Mouse (Mus musculus): Measurements from ENCODE around the gene Wdr78.

The Wdr78 gene

DNA sequence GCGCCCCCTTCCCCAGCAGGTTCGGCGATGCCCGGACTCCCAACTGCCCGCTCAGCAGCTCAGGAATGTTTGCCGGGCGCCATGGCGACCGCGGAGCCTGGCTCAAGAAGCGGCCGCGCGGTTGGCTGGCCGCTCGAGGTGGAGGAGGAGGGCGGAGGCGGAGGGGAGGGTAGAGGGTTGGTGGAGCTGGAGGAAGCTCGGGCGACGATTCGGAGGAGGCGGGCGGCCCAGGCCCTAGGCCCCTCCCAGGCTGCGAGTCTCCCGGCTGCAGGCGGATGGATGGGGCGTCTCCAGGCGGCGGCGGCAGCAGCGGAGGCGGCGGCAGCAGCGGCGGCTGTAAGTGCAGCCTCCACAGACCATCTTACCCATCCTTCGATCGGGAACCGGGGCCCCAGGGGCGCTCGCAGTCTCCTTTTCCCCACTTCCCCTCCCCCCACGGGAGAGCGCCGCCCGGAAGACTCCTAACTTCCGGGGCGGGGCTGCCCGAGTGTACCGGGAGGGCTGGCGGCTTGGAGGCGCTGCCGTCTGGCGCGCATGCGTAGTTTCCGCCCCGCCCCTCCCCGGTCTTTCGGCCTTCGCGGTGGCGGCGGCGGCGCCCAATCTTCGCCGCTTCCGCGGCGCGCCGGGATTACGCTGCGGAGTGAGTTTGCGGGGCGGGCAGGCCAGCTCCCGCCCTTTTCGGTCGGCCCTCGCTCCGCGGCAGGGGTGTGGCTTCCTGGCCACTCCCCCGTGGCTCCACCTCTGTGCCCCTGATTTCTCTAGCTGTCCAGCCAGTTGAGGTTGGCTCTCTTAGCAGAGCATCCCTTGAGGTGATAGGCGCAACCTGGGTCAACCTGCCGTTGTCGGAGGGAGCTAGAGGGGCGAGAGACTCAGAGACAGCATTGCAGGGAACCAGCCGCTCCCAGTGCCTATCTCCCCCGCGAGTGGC is at the start of gene Wdr78, which contains the start of gene Mier1:
Wdr78 (minus strand) TSS at position 372 of the 928 bp plus-strand sequence.
Mier1 (plus strand) TSS at position 207 of the 928 bp plus-strand sequence.
- peak; percentile 97 for DNase-seq

DNA sequence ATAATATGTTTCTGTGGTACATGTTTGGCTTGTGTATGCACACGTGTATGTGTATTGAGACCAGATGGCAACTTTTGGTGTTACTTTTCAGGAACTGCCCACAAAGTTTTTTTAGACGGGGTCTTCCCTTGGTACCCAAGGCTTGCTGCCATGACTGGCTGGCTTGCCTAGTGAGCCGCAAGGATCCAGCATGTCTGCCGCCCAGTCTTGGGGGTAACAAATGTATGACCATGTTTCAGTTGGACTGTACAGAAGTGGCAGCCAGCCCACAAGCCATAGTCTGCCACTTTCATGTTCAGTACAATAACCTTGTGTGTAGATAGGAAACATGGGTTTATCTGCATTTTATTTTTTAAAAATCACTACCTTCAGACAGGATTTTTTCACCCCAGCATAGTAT is 44.4 kb upstream of the Wdr78 start:
- no peak for DNase-seq

DNA sequence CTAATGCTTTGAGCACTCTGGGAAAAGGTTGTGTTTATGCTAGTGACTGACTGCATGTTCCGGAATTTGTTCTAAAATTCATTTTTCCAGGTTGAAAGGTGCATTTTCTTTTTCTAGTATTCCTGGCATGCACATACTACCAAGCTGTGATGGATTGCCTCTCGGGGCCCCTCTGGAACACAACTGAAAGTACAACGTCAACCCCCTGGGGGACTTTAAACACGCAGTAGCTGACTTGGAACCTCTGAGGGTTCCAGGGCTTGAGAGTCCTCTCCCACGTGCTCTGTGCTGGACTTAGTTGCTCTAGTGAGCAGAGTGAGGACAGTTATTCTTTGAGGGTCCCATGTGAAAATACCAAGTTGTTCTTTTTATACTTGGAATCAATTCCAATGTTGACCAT is 37.6 kb upstream of the Wdr78 start:
- DNase-seq, result no peak

DNA sequence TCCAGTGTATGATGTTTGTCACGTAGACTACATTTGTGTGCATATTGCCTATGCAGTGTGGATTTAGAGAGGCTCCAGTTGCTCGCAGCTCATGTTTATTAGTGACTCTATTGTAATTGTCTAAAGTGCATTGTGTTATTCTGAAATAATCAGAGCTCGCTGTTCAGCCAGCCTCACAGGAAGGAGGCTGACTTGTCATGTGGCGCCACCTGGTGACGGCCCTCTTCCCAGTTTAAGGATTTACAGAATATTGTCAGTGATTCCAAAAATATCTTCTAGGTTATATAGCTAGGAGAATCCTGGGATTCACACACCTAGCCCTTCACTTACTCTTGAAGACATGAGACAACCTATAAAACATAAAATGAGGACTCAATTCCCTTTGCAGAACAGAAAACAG is 32.0 kb upstream of the Wdr78 start:
- DNase-seq, result peak; percentile 59

DNA sequence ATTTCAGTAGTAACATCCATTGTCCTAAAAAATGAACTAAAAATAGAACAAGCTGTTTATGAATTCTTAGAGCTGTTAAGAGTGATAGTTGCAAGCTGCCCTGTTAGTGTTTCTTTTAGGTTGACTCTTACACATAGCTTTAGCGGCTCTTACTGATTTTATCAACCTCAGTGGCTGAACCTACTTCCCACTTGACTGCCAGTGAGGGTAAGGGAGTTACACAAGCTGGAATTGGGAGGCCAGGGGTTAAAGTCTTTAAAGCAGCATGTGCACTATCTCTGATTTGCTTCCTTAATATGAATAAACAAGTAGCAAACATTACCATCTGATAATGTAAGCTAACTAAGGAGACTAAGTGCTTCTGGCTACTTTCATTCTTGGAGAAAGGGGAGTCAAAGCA is 22.6 kb upstream of the Wdr78 start:
- no peak for DNase-seq

DNA sequence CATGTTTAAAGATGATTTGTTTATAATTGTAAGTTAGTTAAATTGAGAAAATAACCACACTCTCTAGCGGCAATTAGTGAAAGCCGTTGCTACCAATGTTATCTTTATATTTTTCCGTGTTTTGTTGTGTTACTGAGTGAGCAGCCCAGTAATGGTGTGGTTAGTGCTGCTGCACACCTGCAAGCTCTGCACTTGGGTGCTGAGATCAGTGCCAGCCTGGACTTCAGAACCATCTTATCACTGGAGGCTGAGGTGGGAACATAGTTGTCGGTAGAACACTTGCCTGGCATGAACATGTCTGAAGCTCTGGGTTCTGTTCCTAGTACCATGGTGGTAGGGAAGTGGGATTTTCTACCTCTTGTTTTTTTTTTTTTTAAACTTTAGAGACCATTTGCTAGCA is 12.2 kb upstream of the Wdr78 start:
- DNase-seq, result no peak

DNA sequence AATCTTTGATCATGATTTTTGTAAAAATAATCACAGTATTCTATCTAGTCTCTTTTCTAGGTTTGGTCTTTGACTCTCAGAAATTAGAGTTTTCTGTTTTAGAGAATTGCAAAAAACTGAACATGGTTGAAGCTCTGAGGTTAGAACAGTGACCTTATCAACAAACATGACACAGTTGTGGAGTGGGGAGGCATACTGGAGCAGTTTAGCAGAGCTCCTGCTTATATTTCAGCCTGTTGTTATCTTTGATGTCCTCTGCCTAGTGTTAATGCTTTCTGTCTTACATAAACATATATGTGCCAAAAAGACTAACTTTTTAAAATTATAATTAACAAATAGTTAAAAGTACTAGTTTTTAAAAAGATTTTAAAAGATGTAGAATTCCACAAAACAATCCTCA is 9.3 kb upstream of the Wdr78 start:
- no peak for DNase-seq

DNA sequence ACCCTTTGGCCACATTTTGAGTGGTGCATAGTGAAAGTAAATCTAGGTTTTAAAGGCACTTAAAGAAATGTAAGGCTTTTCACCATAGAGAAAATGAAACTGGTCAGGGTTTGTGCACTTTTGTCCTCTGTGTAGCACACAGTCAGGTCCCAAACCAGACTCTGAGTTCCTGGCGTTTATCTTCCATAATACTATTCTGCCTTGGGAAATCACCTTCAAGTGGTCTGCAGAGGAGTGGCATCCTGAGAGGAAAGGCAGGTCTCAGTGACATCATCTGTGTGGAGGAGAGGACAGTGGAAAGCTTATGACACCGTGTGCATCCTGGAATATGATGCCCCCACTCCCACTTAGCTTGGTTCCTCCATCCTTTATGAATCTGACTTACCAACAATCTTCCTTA is 8.7 kb upstream of the Wdr78 start:
- no peak for DNase-seq

DNA sequence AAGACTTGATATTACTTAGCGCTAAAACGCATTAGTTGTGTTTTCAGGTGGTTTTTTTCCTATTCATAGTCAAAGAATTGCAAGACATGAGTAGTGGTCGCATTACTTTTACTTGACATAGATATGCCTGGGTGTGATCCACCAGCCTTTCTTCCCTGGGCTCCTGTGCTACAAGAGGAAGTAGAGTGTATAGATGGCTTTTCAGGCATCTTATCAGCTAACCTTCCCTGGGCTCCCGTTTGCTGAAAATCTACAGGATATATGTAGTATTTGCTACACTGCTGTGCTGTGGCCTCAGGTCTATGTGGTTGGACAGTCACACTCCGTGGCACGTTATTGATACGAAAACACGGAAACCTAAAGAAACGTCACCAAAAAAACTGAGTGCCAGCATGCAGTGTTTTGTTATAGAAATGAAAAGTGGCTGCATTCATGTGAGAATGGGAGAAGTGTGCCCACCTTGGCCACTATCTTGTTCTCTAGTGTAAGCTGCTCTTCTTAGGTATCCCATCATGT is 6.6 kb upstream of the Wdr78 start:
- no peak for DNase-seq

DNA sequence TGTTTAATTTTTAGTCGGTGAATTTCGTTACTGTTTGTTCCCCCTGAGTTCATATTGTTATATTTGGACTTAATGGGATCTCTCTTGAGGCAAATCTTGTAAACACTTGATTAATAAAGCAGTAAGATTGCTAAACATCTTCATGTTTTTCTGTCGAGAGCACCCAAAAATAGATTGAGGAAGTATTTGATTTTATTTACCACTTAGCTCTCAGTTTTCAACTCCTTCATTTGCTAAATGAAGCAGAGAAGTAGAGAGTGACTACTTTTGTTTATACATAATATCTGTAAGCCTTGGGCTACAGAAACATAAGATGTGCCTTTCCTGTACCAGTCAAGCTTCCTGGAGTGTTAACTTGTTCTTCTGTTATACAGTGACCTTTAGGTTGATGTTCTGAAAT is 6.0 kb upstream of the Wdr78 start:
- DNase-seq, result no peak

DNA sequence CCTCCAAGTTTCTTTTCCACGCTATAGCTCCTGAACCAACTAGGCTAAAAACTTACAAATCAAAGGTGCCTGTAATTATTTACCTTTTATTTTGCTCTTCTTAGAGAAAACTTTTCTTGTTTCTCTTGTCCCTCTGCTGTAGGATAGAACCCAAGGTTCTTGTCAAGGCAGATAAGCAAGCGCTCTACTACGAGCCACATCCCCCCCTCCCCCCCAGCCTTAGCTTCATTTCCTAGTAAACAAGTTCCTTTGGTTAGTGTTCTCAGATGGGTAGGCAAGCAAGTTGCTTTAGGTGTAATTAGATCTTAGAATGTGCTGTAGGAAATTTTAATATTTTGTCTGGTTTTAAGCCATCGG is 5.7 kb upstream of the Wdr78 start:
- DNase-seq, result no peak

DNA sequence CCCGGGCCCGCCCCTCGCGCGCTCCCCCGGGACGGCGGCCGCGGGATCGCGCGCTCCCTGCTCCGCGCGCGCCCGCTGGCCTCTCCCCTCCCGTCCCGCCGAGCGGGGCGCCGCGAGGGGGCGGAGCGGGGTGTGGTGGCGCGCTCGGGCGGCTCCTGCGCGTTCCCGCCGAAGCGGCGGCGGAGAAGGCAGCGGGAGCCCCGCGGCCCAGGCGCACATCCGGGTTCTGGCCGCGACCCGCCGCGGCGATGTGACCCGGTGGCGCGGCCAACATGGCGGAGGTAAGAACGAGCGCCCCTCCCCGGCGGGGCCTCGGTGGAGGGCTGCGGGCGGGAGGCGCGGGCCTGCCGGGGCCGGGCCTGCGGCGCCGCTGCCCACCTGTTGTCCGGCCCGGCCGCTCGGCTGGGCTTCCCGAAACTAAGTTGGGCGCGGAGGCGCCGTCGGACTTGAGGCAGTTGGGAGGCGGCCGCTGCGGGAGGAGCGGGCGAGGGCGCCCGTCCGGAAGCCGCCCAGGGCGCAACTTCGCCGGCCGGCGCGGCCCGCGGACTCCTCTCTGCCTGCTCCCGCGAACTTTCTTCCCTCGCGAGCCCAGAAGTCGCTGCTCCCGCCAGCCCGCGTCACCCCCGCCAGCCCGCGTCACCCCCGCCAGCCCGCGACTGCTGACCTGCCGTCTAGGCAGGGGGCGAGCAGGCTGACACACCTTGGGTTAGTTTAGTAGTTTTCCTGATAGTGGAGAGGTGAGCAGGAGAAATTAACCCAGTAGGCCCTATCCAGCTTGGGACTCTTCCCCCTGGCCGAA is 5.1 kb upstream of the Wdr78 start:
- DNase-seq, result peak; percentile 72

DNA sequence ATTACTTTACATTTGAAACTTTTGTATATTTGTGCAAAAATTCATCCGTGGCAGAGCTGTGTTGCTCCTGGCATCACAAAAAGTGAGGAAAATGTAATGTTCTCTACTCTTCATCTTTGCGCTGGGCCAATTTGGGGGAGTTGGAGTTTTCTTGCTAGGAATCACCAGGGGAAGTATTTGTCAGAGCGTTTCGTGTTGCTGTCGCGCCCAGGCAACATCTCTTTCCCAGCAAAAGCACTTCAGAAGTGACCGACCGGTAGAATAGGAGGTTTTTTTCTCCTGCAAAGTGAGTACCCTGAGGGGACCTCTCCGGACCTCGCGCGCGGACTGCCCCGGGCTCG is 4.5 kb upstream of the Wdr78 start:
- DNase-seq, result no peak

DNA sequence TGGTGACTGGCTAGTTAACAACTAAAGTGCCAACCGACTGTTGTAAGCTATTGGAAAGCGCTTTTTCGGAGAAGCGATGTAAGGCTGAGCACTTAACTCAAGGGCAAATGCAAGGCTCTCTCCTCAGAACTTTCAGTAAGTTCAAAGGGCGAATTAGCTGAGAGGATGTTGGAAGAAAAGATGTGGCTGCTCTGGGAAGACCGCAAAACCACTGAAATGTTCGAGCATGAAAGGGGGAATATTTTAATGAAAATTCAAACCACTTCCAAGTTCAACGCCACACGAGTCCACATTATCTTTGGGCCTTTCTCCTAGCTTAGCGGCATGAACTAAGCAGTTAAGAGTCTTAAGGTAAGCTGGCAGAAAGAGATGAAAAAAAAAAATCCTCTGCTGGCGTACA is 953 bp downstream of the Wdr78 start:
- DNase-seq, result no peak

DNA sequence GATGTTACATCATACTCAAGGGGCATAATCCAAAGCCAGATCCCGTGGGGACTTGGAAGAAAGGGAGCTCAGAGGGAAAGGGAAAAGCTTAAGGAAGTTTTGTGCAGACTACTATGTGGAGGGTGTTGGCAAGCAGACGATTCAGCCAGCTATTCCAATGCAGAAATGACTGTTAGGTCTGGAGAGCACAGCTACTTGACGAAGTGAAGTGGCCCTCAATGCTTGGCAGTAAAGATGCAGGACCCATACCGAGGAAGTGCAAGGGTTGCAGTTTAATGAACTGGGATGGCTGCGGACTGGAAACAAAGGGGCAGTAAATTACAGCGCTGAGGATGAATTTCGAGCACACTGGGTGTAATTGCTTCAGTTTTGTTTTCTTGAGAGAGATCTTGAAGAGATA is 1.7 kb downstream of the Wdr78 start:
- no peak for DNase-seq

DNA sequence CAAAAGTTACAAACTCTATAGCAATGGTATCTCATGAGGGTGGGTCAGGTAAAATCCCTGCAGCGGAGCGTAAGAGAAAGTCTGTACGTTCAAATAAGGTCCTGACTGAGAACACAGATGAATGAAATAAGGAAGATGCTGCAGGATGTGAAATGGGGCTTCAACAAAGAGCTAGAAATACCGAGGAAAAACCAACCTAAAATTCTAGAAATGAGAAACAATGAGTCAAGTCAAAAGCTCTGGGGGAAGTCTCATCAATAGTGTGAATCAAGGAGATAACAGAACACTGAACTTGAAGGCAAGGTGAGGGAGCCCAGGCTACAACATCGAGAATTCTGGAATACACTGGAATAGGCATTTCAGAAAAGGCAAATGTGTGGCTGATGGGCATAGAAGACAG is 15.8 kb downstream of the Wdr78 start:
- no peak for DNase-seq

DNA sequence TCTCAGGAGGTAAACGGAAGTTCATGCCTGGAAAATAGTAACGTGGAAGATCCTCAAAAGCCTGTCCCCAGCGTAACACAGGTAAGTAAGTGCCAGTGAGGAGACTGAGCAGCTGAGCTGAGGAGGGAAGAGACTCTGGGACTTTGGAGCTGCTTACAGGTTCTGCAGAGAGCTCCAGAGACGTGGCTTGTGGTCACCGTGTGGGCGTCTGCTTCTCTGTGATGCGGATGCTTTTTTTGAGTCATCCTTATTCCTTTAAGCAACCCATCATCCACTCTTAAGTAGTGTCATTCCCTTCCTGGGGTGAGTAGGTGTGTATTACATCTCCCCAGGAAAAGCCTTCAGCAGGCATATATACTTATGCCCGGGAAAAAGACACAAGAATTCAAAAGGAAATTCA is 18.4 kb downstream of the Wdr78 start:
- DNase-seq, result no peak

DNA sequence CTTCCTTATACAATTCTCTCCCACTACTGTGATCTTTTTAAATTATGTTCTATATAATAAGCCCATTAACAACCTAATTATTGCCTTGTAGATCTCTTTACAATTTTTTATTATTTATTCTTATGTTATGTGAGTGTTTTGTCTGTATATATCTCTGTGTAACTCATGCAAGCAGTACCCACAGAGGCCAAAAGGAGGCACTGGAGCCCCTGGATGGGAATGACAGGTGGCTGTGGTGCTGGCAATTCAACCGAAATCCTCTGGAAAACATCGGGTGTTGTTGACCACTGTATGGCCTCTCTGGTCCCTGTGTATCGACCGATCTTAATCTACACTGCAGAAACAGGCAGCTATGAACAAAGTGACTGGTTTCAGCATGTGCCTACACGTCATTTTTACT is 29.1 kb downstream of the Wdr78 start:
- no peak for DNase-seq

DNA sequence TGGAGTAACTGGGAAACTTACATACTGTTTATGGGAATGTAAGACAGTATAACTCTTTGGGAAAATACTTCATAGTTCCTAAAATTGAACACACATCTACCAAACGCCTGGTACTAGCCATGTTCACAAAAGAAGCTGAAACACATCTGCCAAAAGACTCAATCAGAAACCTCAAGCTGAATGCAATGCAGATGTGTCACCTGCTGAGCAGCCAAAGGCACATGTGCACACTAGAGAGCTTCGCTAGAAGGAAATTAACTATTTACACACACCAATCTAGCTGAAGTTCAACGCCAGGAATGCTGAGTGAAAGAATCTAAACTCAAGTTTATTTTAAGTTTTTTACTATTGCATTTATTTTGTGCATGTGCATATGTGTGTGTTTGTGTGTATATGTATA is 43.7 kb downstream of the Wdr78 start:
- DNase-seq, result no peak

DNA sequence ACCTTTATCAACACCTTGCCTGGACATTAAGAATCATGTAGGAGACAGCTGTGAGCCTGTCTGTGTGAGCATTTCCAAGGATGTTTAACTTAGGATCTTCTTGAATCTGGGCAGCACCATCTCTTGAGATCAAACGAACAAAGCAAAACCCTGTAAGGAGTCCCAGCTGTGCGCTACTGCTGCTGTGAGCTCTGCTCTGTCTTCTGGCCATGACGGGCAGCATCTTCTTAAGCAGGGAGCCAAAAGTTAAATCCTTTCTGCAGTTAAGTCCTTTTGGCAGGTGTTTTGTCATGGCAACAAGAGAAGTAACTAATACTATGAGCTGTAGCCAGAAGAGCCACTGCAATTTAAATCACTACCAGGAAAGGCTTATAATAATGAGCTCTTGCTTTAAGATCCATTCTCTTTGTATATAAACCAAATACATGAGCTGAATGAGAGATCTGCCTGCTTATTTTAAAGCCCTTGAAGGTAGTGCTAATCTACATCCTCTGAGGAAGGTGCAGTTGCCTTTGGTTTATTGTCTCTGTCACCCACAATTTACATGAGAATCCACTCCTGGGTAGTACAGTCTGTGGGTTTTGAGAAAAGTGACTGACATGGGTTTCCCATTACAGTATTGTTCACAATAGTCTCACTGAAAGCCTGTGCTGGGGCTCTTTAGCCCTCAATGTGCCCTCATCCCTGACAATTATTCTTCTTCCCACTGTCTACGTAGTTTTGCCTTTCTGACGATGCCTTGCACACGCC is 46.3 kb downstream of the Wdr78 start:
- DNase-seq, result no peak

DNA sequence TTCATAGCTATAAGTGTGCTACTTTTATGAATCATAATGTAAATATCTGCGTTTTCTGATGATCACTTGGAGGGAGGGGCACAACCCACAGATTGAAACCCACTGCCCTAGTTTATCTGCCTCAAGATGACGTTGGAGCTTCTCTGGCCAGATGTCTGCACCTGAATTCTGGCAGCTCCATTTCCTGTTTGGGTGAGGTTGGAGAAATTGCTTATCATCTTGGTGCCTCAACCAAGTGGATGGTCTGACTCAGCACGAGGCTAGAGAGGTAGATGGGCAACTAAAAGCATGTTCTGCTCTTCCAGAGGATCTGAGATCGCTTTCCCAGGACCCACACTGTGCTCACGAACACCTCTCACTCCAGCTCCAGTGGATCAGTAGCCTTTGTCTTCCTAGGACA is 49.4 kb downstream of the Wdr78 start:
- DNase-seq, result no peak

DNA sequence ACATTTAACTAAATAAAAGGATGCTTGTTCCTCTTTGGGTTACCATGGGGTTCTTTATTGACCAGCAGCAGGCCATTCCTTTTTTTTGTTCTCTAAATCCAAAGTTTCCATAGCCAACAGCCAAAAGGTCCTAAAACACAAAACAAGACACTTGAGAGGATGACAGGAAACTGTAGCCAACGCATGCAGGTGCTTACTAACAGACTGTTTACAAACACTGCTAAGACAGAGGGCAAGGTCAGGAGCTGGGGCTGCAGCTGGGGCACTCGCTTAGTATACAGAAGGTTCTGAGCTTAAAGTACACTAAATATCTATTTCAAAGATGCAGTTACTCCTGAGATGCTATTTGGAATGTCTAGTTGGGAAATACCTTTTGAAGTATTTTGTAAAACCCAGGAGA is 49.9 kb downstream of the Wdr78 start:
- DNase-seq, result no peak

DNA sequence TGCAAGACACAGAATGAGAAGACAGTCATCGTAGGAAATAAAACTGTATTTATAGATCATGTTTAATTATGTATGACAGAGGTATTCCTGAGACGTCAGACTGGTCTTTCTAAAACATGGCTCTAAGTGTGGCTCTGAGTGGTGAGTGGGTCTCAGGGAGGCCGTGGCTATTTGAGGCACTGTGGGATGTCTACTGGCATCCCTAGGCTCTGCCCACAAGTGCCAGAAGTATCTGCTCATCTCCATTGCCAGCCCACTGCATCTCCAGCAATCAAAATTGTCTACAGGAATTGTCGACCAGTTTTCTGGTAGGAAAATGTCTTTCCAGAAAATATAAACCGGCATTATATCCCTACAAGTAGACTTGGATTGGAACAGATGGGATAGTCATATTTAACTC is 57.4 kb downstream of the Wdr78 start:
- no peak for DNase-seq

All from cerebellum, adult 11 months (tissue).